Mouse (Mus musculus): Measurements from ENCODE around the gene Pigyl. TPM values are rescaled to one million over a fixed set of nuclear protein-coding genes. Genes with fewer than 3 reads are reported as not detected.
"Not testable (repeated sequence)": the region's sequence is repeated elsewhere in the genome, so short reads cannot be mapped to it uniquely, and the experiment has no call there.

The Pigyl gene
- polyA plus RNA-seq, 1 experiment from 2014 or later: 97.6 TPM

DNA sequence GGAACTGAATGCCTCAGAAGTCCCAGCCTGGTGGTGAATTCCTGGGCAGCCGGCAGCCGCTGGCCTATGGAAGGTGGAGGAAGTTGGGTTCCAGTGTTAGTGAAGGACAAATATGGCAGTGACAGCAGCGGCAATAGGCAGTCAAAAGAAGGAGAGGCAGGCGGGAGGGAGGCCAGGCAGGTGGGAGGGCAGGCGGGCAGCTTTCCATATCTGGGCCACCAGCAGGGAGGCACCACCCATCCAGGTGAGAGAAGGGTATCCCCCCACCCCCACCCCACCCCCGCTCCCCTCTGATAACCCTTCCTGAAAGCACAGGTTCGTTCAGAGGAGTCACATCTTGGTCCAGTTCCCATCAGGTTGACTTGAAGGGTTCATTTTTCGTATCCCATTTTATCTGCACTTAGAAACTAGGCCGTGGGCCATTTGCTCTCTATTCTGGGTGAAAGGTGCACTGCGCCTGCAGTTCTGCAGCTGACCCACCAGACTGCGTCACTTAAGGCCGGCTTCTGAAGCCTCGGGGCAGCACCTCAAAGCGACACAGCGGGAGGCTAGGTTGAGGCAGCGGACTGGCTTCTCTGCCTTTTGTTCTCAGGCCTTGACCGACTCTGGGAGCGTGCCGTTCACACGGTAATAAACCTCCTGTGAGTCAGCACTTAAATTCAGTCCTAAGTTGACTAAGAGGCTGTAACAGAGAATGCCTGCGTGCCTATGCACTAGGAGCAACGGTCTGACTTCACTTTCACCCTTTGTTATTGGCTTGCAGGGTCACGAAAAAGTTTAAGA lies 19.7 kb upstream of the Pigyl start:
- no peak overlapping the region for H3K4me2 ChIP-seq (ENCODE audit: low read length)
- ATAC-seq: no peak
- 13% methylated on average over 22 of the region's 23 CpGs for WGBS

GRCm38 (mm10) chr9:22138480-22138879 lies 18.2 kb upstream of the Pigyl start:
- H3K27me3 ChIP-seq (replicated peaks; ENCODE audit: control insufficient read depth, insufficient read depth, low read length): no peaks in the 10 kb centered on the region
- ATAC-seq: no peak
- 27% methylated on average over 2 of the region's 2 CpGs for WGBS
- no peak overlapping the region for H3K9ac ChIP-seq (ENCODE audit: low read depth, low read length)
- H3K27ac ChIP-seq (ENCODE audit: low read depth, low read length): no peak overlapping the region
- H3K9me3 ChIP-seq (ENCODE audit: control insufficient read depth, low read length): no peaks in the 10 kb centered on the region
- H3K4me3 ChIP-seq (ENCODE audit: low read length): no peak overlapping the region
- H3K36me3 ChIP-seq (ENCODE audit: control insufficient read depth, insufficient read depth, low read length): no peaks in the 10 kb centered on the region
- H3K4me1 ChIP-seq (ENCODE audit: control insufficient read depth, insufficient read depth, low read depth, low read length): peaks cover 2% of the 10 kb centered on the region; the same call in 1 of the 2 replicates
- H3K4me2 ChIP-seq (ENCODE audit: low read length): no peak overlapping the region

More for the DNA sequence above, 19.7 kb upstream of the Pigyl start:
- Histone ChIP-seq H3K27ac (ENCODE audit: low read depth, low read length) (no peak overlapping the region), H3K27me3 (replicated peaks; ENCODE audit: control insufficient read depth, insufficient read depth, low read length) (peaks cover 9% of the 10 kb centered on the region), H3K9ac (ENCODE audit: low read depth, low read length) (peak overlapping the region; percentile 22; the same call in 1 of the 2 replicates), H3K4me3 (ENCODE audit: low read length) (no peak overlapping the region), H3K4me1 (ENCODE audit: control insufficient read depth, insufficient read depth, low read depth, low read length) (peaks cover 2% of the 10 kb centered on the region; the same call in 1 of the 2 replicates), H3K36me3 (ENCODE audit: control insufficient read depth, insufficient read depth, low read length) (no peaks in the 10 kb centered on the region), H3K9me3 (ENCODE audit: control insufficient read depth, low read length) (no peaks in the 10 kb centered on the region)

GRCm38 (mm10) chr9:22139746-22140145 lies 16.9 kb upstream of the Pigyl start:
- WGBS: 90% methylated on average over 5 of the region's 5 CpGs
- Histone ChIP-seq H3K4me3 (ENCODE audit: low read length) (no peak overlapping the region), H3K9ac (ENCODE audit: low read depth, low read length) (no peak overlapping the region), H3K27me3 (replicated peaks; ENCODE audit: control insufficient read depth, insufficient read depth, low read length) (no peaks in the 10 kb centered on the region), H3K9me3 (ENCODE audit: control insufficient read depth, low read length) (no peaks in the 10 kb centered on the region), H3K4me1 (ENCODE audit: control insufficient read depth, insufficient read depth, low read depth, low read length) (peaks cover 2% of the 10 kb centered on the region; the same call in 1 of the 2 replicates), H3K36me3 (ENCODE audit: control insufficient read depth, insufficient read depth, low read length) (no peaks in the 10 kb centered on the region), H3K4me2 (ENCODE audit: low read length) (no peak overlapping the region), H3K27ac (ENCODE audit: low read depth, low read length) (no peak overlapping the region)
- no peak for ATAC-seq

- 55% methylated on average over 17 of the region's 17 CpGs for whole genome bisulfite sequencing
- no peaks in the 10 kb centered on the region for H3K9me3 ChIP-seq (ENCODE audit: control insufficient read depth, low read length)
- no peak overlapping the region for H3K27ac ChIP-seq (ENCODE audit: low read depth, low read length)
- no peak overlapping the region for H3K4me2 ChIP-seq (ENCODE audit: low read length)
- no peaks in the 10 kb centered on the region for H3K27me3 ChIP-seq (replicated peaks; ENCODE audit: control insufficient read depth, insufficient read depth, low read length)
- no peaks in the 10 kb centered on the region for H3K4me1 ChIP-seq (ENCODE audit: control insufficient read depth, insufficient read depth, low read depth, low read length)
- no peaks in the 10 kb centered on the region for H3K36me3 ChIP-seq (ENCODE audit: control insufficient read depth, insufficient read depth, low read length)
- no peak overlapping the region for H3K9ac ChIP-seq (ENCODE audit: low read depth, low read length)
- ATAC-seq: peak; percentile 78
- H3K4me3 ChIP-seq (ENCODE audit: low read length): no peak overlapping the region
Observed at GRCm38 (mm10) chr9:22143108-22144037, 13.3 kb upstream of the Pigyl start.

DNA sequence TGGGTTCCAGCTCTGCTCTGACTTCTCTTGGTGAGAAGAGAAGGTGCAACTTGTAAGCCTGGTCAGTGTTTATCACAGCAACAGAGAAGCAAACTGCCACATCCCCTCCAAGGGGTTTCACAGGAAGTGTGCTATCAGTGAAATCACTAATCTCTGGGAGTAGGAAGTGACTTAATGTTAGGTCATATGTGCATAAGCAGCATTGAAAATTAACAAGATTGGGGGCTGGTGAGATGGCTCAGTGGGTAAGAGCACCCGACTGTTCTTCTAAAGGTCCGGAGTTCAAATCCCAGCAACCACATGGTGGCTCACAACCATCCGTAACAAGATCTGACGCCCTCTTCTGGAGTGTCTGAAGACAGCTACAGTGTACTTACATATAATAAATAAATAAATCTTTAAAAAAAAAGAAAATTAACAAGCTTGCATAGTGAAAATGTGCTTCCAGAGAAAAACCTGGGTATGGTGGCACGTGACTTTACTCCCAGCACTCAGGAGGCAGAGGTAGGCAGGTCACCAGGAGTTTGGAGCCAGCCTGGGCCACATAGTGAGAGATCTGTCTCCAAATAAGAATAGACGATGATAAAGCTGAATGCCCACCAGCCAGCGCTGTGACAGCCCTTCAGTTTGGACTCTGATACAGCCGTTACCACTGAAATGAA lies 12.2 kb upstream of the Pigyl start:
- H3K9ac ChIP-seq (ENCODE audit: low read depth, low read length): no peak overlapping the region
- no peaks in the 10 kb centered on the region for H3K4me1 ChIP-seq (ENCODE audit: control insufficient read depth, insufficient read depth, low read depth, low read length)
- no peaks in the 10 kb centered on the region for H3K9me3 ChIP-seq (ENCODE audit: control insufficient read depth, low read length)
- 89% methylated on average over 7 of the region's 8 CpGs for WGBS
- no peak for ATAC-seq
- H3K27me3 ChIP-seq (replicated peaks; ENCODE audit: control insufficient read depth, insufficient read depth, low read length): no peaks in the 10 kb centered on the region
- H3K4me3 ChIP-seq (ENCODE audit: low read length): no peak overlapping the region
- H3K4me2 ChIP-seq (ENCODE audit: low read length): no peak overlapping the region
- H3K27ac ChIP-seq (ENCODE audit: low read depth, low read length): no peak overlapping the region
- no peaks in the 10 kb centered on the region for H3K36me3 ChIP-seq (ENCODE audit: control insufficient read depth, insufficient read depth, low read length)

DNA sequence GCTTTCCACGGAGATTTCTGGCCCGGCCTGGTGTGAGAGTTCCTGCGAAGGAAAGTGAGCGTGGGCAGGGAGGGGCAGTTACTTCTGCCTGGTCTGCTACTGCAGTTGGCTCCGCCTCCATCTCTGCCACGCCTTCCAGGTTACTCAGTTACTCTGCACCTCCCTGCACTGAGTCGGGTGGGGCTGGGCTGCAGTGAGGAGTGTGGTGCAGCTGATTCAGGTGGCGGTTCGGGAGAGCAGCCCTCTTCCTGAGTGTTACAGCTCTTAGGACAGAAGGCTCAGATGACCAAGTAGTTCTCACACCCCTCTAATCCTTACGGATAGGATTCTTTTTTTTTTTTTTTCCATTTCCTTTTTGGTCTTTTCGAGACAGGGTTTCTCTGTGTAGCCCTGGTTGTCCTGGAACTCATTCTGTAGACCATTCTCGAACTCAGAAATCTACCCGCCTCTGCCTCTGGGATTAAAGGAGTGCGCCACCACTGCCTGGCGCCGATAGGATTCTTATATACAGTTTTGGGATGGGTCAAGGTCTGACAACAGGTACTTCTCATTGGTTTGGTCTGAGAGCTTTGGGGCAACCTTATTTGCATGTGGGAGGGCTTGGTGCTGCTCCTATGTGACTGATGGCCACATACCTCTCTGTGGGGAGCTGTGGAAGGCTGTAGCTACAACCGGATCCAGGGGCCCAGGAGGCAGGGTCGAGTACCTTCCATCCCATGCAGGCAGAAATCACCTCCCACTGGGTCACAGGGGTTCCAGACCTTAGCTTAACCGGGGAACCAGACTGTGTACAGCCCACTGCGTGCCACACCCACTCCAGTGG lies 7.0 kb upstream of the Pigyl start:
- H3K9me3 ChIP-seq (ENCODE audit: control insufficient read depth, low read length): no peaks in the 10 kb centered on the region
- WGBS: 83% methylated on average over 20 of the region's 20 CpGs
- no peak overlapping the region for H3K9ac ChIP-seq (ENCODE audit: low read depth, low read length)
- H3K36me3 ChIP-seq (ENCODE audit: control insufficient read depth, insufficient read depth, low read length): no peaks in the 10 kb centered on the region
- H3K4me2 ChIP-seq (ENCODE audit: low read length): no peak overlapping the region
- no peaks in the 10 kb centered on the region for H3K27me3 ChIP-seq (replicated peaks; ENCODE audit: control insufficient read depth, insufficient read depth, low read length)
- no peak overlapping the region for H3K27ac ChIP-seq (ENCODE audit: low read depth, low read length)
- H3K4me1 ChIP-seq (ENCODE audit: control insufficient read depth, insufficient read depth, low read depth, low read length): no peaks in the 10 kb centered on the region
- H3K4me3 ChIP-seq (ENCODE audit: low read length): no peak overlapping the region
- ATAC-seq: no peak

- H3K36me3 ChIP-seq (ENCODE audit: control insufficient read depth, insufficient read depth, low read length); H3K27me3 ChIP-seq (replicated peaks; ENCODE audit: control insufficient read depth, insufficient read depth, low read length); H3K4me1 ChIP-seq (ENCODE audit: control insufficient read depth, insufficient read depth, low read depth, low read length); ATAC-seq; H3K4me3 ChIP-seq (ENCODE audit: low read length); H3K9ac ChIP-seq (ENCODE audit: low read depth, low read length); H3K27ac ChIP-seq (ENCODE audit: low read depth, low read length); H3K4me2 ChIP-seq (ENCODE audit: low read length); H3K9me3 ChIP-seq (ENCODE audit: control insufficient read depth, low read length): not testable (repeated sequence)
- 84% methylated on average over 7 of the region's 7 CpGs for WGBS
Observed at GRCm38 (mm10) chr9:22150249-22150693, 6.4 kb upstream of the Pigyl start.

DNA sequence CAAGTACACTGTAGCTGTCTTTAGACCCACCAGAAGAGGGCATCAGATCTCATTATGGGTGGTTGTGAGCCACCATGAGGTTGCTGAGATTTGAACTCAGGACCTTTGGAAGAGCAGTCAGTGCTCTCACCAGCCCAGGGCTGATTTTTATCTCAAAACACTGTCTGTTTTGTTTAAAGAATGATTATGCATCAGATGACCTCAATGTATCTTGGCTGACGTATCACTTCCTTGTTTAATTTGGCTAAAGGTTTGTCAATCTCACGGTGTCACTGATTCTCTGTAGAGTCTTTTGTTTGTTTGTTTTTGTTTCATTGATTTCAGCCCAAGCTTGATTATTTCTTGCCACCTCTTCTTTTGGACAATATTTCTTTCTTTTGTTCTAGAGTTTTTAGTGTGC lies 5.7 kb upstream of the Pigyl start:
- 81% methylated on average over 2 of the region's 2 CpGs for WGBS
- ATAC-seq: no peak
- H3K9ac ChIP-seq (ENCODE audit: low read depth, low read length): no peak overlapping the region
- H3K4me3 ChIP-seq (ENCODE audit: low read length): no peak overlapping the region
- H3K27ac ChIP-seq (ENCODE audit: low read depth, low read length): no peak overlapping the region
- H3K27me3 ChIP-seq (replicated peaks; ENCODE audit: control insufficient read depth, insufficient read depth, low read length): no peaks in the 10 kb centered on the region
- H3K4me1 ChIP-seq (ENCODE audit: control insufficient read depth, insufficient read depth, low read depth, low read length): no peaks in the 10 kb centered on the region
- H3K9me3 ChIP-seq (ENCODE audit: control insufficient read depth, low read length): no peaks in the 10 kb centered on the region
- no peak overlapping the region for H3K4me2 ChIP-seq (ENCODE audit: low read length)
- no peaks in the 10 kb centered on the region for H3K36me3 ChIP-seq (ENCODE audit: control insufficient read depth, insufficient read depth, low read length)
